Mouse (Mus musculus): ENCODE results near the gene Prkcg. TPM values are rescaled to one million over a fixed set of nuclear protein-coding genes. Genes with fewer than 3 reads are reported as not detected.

The Prkcg gene
- total and polyA plus RNA-seq, 3 experiments = 0.15 to 3.0 (median 0.17) TPM

DNA sequence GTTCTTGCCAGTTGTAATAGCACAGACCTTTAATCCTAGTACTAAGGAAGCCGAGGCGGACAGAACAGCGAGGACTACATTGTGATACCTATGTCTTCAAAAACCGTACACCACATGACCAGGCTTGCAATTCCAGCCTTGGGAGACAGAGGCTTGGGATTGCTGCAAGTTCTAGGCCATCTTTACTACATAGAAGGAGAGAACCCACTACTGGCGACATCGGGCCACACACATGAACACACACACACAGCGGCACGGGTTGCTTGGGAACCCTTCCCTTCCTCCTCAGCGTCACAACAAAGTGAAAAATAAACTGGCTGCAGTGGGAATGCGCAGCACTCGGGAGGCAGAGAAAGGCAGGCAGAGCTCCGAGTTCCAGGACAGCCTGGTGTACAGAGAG, 79.3 kb downstream of the Prkcg start:
- dilution Hi-C loops (cut with MboI; ENCODE audit: extremely low pct_ligation_motif_present, extremely low pct_unique_long_range_greater_than_20kb, low sequenced_read_pairs) (no loop called here), in situ Hi-C loops (cut with MboI; ENCODE audit: low pct_ligation_motif_present, low pct_unique_long_range_greater_than_20kb, low sequenced_read_pairs) (no loop called here)
- TF ChIP-seq JUND (conservative IDR thresholded peaks at IDR 0.05; ENCODE audit: low read depth, low read length) (no peak), GABPA (IDR thresholded peaks at IDR 0.05; ENCODE audit: insufficient replicate concordance, low read depth, low read length) (no peak), ZC3H11A (IDR thresholded peaks at IDR 0.05; ENCODE audit: low read depth, low read length) (no peak), USF1 (IDR thresholded peaks at IDR 0.05; ENCODE audit: low read depth, low read length) (no peak), HCFC1 (IDR thresholded peaks at IDR 0.05; ENCODE audit: low read depth, low read length) (no peak), ELF1 (IDR thresholded peaks at IDR 0.05; ENCODE audit: low read depth, low read length) (no peak), CHD2 (IDR thresholded peaks at IDR 0.05; ENCODE audit: low read length) (no peak), MAZ (IDR thresholded peaks at IDR 0.05; ENCODE audit: low read depth, low read length) (no peak), MYC (IDR thresholded peaks at IDR 0.05; ENCODE audit: low read depth, low read length) (no peak), ZMIZ1 (IDR thresholded peaks at IDR 0.05; ENCODE audit: low read depth, low read length) (no peak), NELFE (IDR thresholded peaks at IDR 0.05; ENCODE audit: low read depth, low read length) (no peak)
- H3K27ac ChIP-seq (ENCODE audit: insufficient read depth, low read depth) = no peak overlapping the region
- H3K4me3 ChIP-seq (replicated peaks in 1 of 3; ENCODE audit: low read depth in 2 of 3, low read length in 2 of 3, poor library complexity in 1 of 3) = no peak overlapping the region
- no peaks in the 10 kb centered on the region for H3K36me3 ChIP-seq (replicated peaks in 1 of 2; ENCODE audit: control insufficient read depth in 1 of 2, insufficient read depth in 1 of 2, low read length in 1 of 2)
- no peaks in the 10 kb centered on the region for H3K79me2 ChIP-seq (replicated peaks; ENCODE audit: control insufficient read depth, extremely low read depth, insufficient read depth, poor library complexity, severe bottlenecking)
- H3K27me3 ChIP-seq (replicated peaks) = no peaks in the 10 kb centered on the region
- H3K9me3 ChIP-seq (replicated peaks; ENCODE audit: low read length) = no peaks in the 10 kb centered on the region
- H3K4me1 ChIP-seq (ENCODE audit: control insufficient read depth in 1 of 2, insufficient read depth in 2 of 2) = peaks cover 0 to 21% of the 10 kb centered on the region in 2 experiments; a peak in 3 of 4 replicates
- no peak overlapping the region for H3K9ac ChIP-seq (ENCODE audit: insufficient read depth, low read depth)
- no peak for DNase-seq (ENCODE audit: extremely low read depth)
- H3K4me2 ChIP-seq (ENCODE audit: insufficient read depth, low read depth, poor library complexity, severe bottlenecking) = no peak overlapping the region

DNA sequence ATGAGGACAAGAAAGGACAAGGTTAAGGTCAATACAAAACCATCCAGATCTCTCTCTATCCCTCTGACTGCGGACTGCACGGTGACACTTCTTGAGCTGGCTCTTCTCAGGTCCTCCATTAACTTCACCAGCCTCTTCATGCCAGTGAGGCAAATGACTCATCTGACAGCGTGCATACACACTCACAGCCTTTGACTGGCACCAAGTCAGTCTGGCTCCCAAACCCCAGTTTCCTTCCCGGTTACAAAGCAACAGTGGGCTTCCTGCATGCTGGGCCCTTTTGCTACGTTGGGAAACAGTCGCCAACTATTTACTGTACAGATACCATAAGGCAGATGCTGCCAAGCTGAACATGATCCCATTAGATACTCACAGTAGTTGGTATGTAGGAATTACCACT, 80.2 kb downstream of the Prkcg start:
- no peaks in the 10 kb centered on the region for H3K36me3 ChIP-seq (replicated peaks in 1 of 2; ENCODE audit: control insufficient read depth in 1 of 2, insufficient read depth in 1 of 2, low read length in 1 of 2)
- H3K4me3 ChIP-seq (replicated peaks in 1 of 3; ENCODE audit: low read depth in 2 of 3, low read length in 2 of 3, poor library complexity in 1 of 3) = no peak overlapping the region
- no peak overlapping the region for H3K27ac ChIP-seq (ENCODE audit: insufficient read depth, low read depth)

DNA sequence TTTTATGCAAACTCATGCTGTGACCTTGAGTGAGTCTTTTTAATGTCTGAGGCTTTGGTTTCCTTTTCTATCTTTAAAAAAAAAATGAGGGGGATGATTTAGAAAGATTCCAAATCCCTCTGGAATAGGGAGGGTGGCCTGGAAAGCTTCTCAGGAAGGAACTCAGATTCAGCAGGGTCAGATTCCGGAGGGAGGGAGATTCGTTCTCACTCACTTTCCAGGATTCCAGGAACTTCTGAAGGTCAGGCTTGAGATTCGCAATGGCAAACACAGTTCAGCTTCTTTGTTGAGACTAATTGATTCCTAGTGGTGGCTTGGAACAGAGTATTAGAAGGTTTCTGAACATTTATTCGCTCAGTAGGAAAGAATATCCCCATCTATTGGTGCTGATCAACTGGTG, 81.4 kb downstream of the Prkcg start:
- Histone ChIP-seq H3K9ac (ENCODE audit: insufficient read depth, low read depth) (no peak overlapping the region), H3K4me1 (ENCODE audit: control insufficient read depth in 1 of 2, insufficient read depth in 2 of 2) (peaks cover 0 to 16% of the 10 kb centered on the region in 2 experiments; a peak in 3 of 4 replicates), H3K79me2 (replicated peaks; ENCODE audit: control insufficient read depth, extremely low read depth, insufficient read depth, poor library complexity, severe bottlenecking) (no peaks in the 10 kb centered on the region), H3K27me3 (replicated peaks) (no peaks in the 10 kb centered on the region), H3K4me2 (ENCODE audit: insufficient read depth, low read depth, poor library complexity, severe bottlenecking) (no peak overlapping the region), H3K36me3 (replicated peaks in 1 of 2; ENCODE audit: control insufficient read depth in 1 of 2, insufficient read depth in 1 of 2, low read length in 1 of 2) (no peaks in the 10 kb centered on the region), H3K27ac (ENCODE audit: insufficient read depth, low read depth) (no peak overlapping the region), H3K9me3 (replicated peaks; ENCODE audit: low read length) (no peaks in the 10 kb centered on the region), H3K4me3 (replicated peaks in 1 of 3; ENCODE audit: low read depth in 2 of 3, low read length in 2 of 3, poor library complexity in 1 of 3) (no peak overlapping the region)
- dilution Hi-C loops (cut with MboI; ENCODE audit: extremely low pct_ligation_motif_present, extremely low pct_unique_long_range_greater_than_20kb, low sequenced_read_pairs) (no loop called here), in situ Hi-C loops (cut with MboI; ENCODE audit: low pct_ligation_motif_present, low pct_unique_long_range_greater_than_20kb, low sequenced_read_pairs) (no loop called here)
- no peak for TF ChIP-seq GABPA (IDR thresholded peaks at IDR 0.05; ENCODE audit: insufficient replicate concordance, low read depth, low read length)
- TF ChIP-seq MEF2A (IDR thresholded peaks at IDR 0.05; ENCODE audit: borderline replicate concordance, low read depth, low read length) = no peak
- TF ChIP-seq MAFK (IDR thresholded peaks at IDR 0.05; ENCODE audit: insufficient replicate concordance, low read length) = no peak
- no peak for TF ChIP-seq JUN (IDR thresholded peaks at IDR 0.05; ENCODE audit: insufficient read depth, low read depth, low read length)
- TF ChIP-seq ZNF384 (IDR thresholded peaks at IDR 0.05; ENCODE audit: low read depth, low read length) = no peak
- TF ChIP-seq MYC (IDR thresholded peaks at IDR 0.05; ENCODE audit: low read depth, low read length) = no peak
- TF ChIP-seq IRF4 (IDR thresholded peaks at IDR 0.05; ENCODE audit: low read depth, low read length) = no peak
- no peak for TF ChIP-seq POLR2A (IDR thresholded peaks at IDR 0.05; ENCODE audit: low read depth, low read length)
- no peak for TF ChIP-seq UBTF (IDR thresholded peaks at IDR 0.05; ENCODE audit: low read depth, low read length)
- no peak for TF ChIP-seq USF2 (conservative IDR thresholded peaks at IDR 0.05; ENCODE audit: low read depth, low read length)
- no peak for TF ChIP-seq RCOR1 (conservative IDR thresholded peaks at IDR 0.05; ENCODE audit: low read depth, low read length)
- no peak for TF ChIP-seq ETS1 (conservative IDR thresholded peaks at IDR 0.05; ENCODE audit: low read depth, low read length)
- no peak for TF ChIP-seq ZKSCAN1 (IDR thresholded peaks at IDR 0.05; ENCODE audit: borderline replicate concordance, low read depth, low read length)
- TF ChIP-seq RAD21 (IDR thresholded peaks at IDR 0.05; ENCODE audit: low read depth, low read length) = no peak
- no peak for TF ChIP-seq ZC3H11A (IDR thresholded peaks at IDR 0.05; ENCODE audit: low read depth, low read length)
- DNase-seq (ENCODE audit: extremely low read depth) = no peak

More for the DNA sequence above, 80.2 kb downstream of the Prkcg start:
- no peak for TF ChIP-seq ZKSCAN1 (IDR thresholded peaks at IDR 0.05; ENCODE audit: borderline replicate concordance, low read depth, low read length)
- in situ Hi-C loops (cut with MboI; ENCODE audit: low pct_ligation_motif_present, low pct_unique_long_range_greater_than_20kb, low sequenced_read_pairs) (no loop called here), dilution Hi-C loops (cut with MboI; ENCODE audit: extremely low pct_ligation_motif_present, extremely low pct_unique_long_range_greater_than_20kb, low sequenced_read_pairs) (no loop called here)
- H3K27me3 ChIP-seq (replicated peaks) = no peaks in the 10 kb centered on the region
- no peaks in the 10 kb centered on the region for H3K9me3 ChIP-seq (replicated peaks; ENCODE audit: low read length)
- H3K79me2 ChIP-seq (replicated peaks; ENCODE audit: control insufficient read depth, extremely low read depth, insufficient read depth, poor library complexity, severe bottlenecking) = no peaks in the 10 kb centered on the region
- DNase-seq (ENCODE audit: extremely low read depth) = no peak
- H3K9ac ChIP-seq (ENCODE audit: insufficient read depth, low read depth) = no peak overlapping the region
- H3K4me1 ChIP-seq (ENCODE audit: control insufficient read depth in 1 of 2, insufficient read depth in 2 of 2) = peaks cover 0 to 21% of the 10 kb centered on the region in 2 experiments; a peak in 3 of 4 replicates
- no peak overlapping the region for H3K4me2 ChIP-seq (ENCODE audit: insufficient read depth, low read depth, poor library complexity, severe bottlenecking)
